Mouse (Mus musculus): ENCODE measurements around the gene Pcsk1n. TPM values are rescaled to one million over a fixed set of nuclear protein-coding genes. Genes with fewer than 3 reads are reported as not detected.

Pcsk1n gene
- total RNA-seq, 1 experiment = 10.5 TPM

Other genes starting within 250 kb of the Pcsk1n start
- 278 and 336 TPM in 2 replicates for gene Plp2, start 248.4 kb upstream of the Pcsk1n start, total RNA-seq (2012; rRNA removed)
- 0.11 and 0.36 TPM in 2 replicates for gene Magix, start 238.6 kb upstream of the Pcsk1n start, total RNA-seq (2012; rRNA removed)
- 9.5 and 11.5 TPM in 2 replicates for gene Gpkow, start 222.7 kb upstream of the Pcsk1n start, total RNA-seq (2012; rRNA removed)
- gene Wdr45, start 205.5 kb upstream of the Pcsk1n start, total RNA-seq (2012; rRNA removed) = 55.3 and 57.6 TPM in 2 replicates
- gene Gm45208, start 197.6 kb upstream of the Pcsk1n start, total RNA-seq (2012; rRNA removed) = 0.26 TPM in 1 of 2 replicates, not detected in the other
- 41.9 and 48.0 TPM in 2 replicates for gene Praf2, start 191.4 kb upstream of the Pcsk1n start, total RNA-seq (2012; rRNA removed)
- gene Ccdc120, start 168.9 kb upstream of the Pcsk1n start, total RNA-seq (2012; rRNA removed) = 15.8 and 22.9 TPM in 2 replicates
- 32.3 and 45.8 TPM in 2 replicates for gene Tfe3, start 157.3 kb upstream of the Pcsk1n start, total RNA-seq (2012; rRNA removed)
- gene Gripap1, start 130.1 kb upstream of the Pcsk1n start, total RNA-seq (2012; rRNA removed) = 14.9 and 22.6 TPM in 2 replicates
- 3.1 and 5.4 TPM in 2 replicates for gene Kcnd1, start 97.5 kb upstream of the Pcsk1n start, total RNA-seq (2012; rRNA removed)
- gene Otud5, start 78.5 kb upstream of the Pcsk1n start, total RNA-seq (2012; rRNA removed) = 65.3 and 71.0 TPM in 2 replicates
- 17.2 and 20.8 TPM in 2 replicates for gene Pim2, start 41.6 kb upstream of the Pcsk1n start, total RNA-seq (2012; rRNA removed)
- 38.3 and 51.2 TPM in 2 replicates for gene Slc35a2, start 35.8 kb upstream of the Pcsk1n start, total RNA-seq (2012; rRNA removed)
- gene Pqbp1, start 20.6 kb upstream of the Pcsk1n start, total RNA-seq (2012; rRNA removed) = 47.3 and 69.9 TPM in 2 replicates
- gene Timm17b, start 20.5 kb upstream of the Pcsk1n start, total RNA-seq (2012; rRNA removed) = 39.2 and 58.5 TPM in 2 replicates
- gene Gm10491, start 12.0 kb upstream of the Pcsk1n start, total RNA-seq (2012; rRNA removed) = not detected in 2 replicates
- not detected in 2 replicates for gene Gm10490, start 10.3 kb upstream of the Pcsk1n start, total RNA-seq (2012; rRNA removed)
- gene Eras, start 8.8 kb downstream of the Pcsk1n start, total RNA-seq (2012; rRNA removed) = 60.6 and 60.8 TPM in 2 replicates
- gene Hdac6, start 28.1 kb downstream of the Pcsk1n start, total RNA-seq (2012; rRNA removed) = 54.6 and 98.5 TPM in 2 replicates
- 1.1 and 1.3 TPM in 2 replicates for gene Gata1, start 58.2 kb downstream of the Pcsk1n start, total RNA-seq (2012; rRNA removed)
- gene Glod5, start 98.7 kb downstream of the Pcsk1n start, total RNA-seq (2012; rRNA removed) = 4.6 and 6.2 TPM in 2 replicates
- gene Suv39h1, start 154.9 kb downstream of the Pcsk1n start, total RNA-seq (2012; rRNA removed) = 26.9 and 42.6 TPM in 2 replicates
- 2.0 and 3.5 TPM in 2 replicates for gene Was, start 170.7 kb downstream of the Pcsk1n start, total RNA-seq (2012; rRNA removed)
- 17.1 and 25.7 TPM in 2 replicates for gene Wdr13, start 213.1 kb downstream of the Pcsk1n start, total RNA-seq (2012; rRNA removed)
- gene Rbm3, start 226.1 kb downstream of the Pcsk1n start, total RNA-seq (2012; rRNA removed) = 312 and 423 TPM in 2 replicates